Mouse (Mus musculus) gastrocnemius, adult 2 months (tissue): ENCODE measurements around the gene Sgsm2. TPM values are rescaled to one million over a fixed set of nuclear protein-coding genes. Genes with fewer than 3 reads are reported as not detected.
"Not testable (repeated sequence)": the region's sequence is repeated elsewhere in the genome, so short reads cannot be mapped to it uniquely, and the experiment has no call there.

Source experiments
- DNase-seq: peaks from one replicate; pipeline ENCODE4 v3.0.0; 2022
- H3K27ac ChIP-seq: fragments of 200-600 bp; 2 replicates; pipeline ENCODE4 v1.8.1; 2022; ENCODE audit warnings: mild to moderate bottlenecking
- H3K4me3 ChIP-seq: fragments of 200-600 bp; 2 replicates; pipeline ENCODE4 v1.8.1; 2022; ENCODE audit warnings: mild to moderate bottlenecking, moderate library complexity
- CTCF ChIP-seq: fragments of 200-600 bp; IDR thresholded peaks from 2 replicates; pipeline ENCODE4 v1.8.1; 2022; ENCODE audit warnings: antibody characterized with exemption, mild to moderate bottlenecking, moderate library complexity
- intact Hi-C: fragments of 180-260 bp; cut with DNase I; formaldehyde crosslinking; loops from one replicate; pipeline ENCODE4 v1.15.1; 2025
- microRNA-seq: library from miRNA; unstranded; fragments of <30 nt; microRNA quantifications from one replicate; pipeline ENCODE4 v1.2.0, GENCODE M21; 2021
- total RNA-seq, 2 experiments: library from RNA; stranded (reverse); gene quantifications; 2 replicates each; pipeline ENCODE4 v1.2.3; 2021

Sgsm2 gene
- total RNA-seq, 2 experiments from 2014 or later, result 2.1 TPM

DNA sequence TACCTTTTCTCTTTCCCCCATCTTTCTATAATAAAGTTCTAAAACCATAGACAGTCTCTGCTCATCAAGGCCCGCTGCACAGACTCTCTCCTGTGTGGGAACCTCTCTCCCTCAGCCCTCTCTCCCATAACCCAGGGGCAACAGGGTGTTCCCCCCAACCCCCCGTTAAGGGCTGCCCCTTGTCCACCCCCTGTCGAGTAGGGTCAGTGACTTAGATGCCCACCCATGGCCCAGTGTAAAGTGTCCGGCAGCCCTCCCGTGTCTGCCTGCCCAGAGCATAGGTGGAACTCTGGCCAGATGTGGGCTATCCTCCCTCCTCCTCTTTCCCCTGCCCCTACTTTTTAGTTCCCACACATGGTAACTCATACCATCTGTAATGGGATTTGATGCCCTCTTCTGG, 85.3 kb downstream of the Sgsm2 start:
- Histone ChIP-seq H3K27ac (no peak overlapping the region), H3K4me3 (no peak overlapping the region)
- intact Hi-C loops, result loop anchor here (5.0 kb wide), 1 partner anchor 36 kb away; no protein-coding TSS in a partner anchor
- no peak for TF ChIP-seq CTCF
- no peak for DNase-seq

DNA sequence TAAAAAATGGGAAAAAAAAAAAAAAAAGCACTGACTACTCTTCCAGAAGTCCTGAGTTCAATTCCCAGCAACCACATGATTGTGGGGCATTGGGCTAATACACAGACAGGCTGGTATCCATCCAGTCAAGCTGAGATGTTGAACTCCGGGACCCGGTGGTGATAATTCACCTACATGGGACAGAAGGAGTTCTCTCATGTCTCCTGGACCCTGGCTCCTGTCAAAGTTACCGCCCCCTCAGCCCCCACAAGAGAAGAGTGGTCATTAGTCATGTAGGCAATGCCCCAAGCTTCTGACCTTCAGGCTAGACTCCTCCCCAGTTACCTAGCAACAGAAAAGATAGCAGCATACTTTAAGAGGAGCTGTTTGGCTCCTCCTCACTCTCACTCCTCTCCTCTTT, 85.8 kb downstream of the Sgsm2 start:
- not testable (repeated sequence) for DNase-seq, H3K27ac ChIP-seq, H3K4me3 ChIP-seq
- intact Hi-C loops, result loop anchor here (5.0 kb wide), 1 partner anchor 36 kb away; no protein-coding TSS in a partner anchor

DNA sequence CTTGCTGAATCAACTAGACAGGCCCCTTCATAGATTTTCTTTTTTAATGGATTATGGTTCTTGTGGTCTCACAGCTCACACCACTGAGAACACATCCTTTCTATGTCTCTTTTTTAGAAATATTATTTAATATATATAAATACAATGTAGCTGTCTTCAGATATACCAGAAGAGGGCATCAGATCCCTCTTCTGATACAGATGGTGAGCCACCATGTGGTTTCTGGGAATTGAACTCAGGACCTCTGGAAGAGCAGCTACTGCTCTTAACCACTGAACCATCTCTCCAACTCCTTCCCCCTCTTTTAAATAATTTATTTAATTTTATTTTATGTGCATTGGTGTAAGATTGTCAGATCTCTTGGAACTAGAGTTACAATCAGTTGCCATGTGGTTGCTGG, 86.7 kb downstream of the Sgsm2 start:
- Histone ChIP-seq H3K4me3 (no peak overlapping the region), H3K27ac (no peak overlapping the region)

DNA sequence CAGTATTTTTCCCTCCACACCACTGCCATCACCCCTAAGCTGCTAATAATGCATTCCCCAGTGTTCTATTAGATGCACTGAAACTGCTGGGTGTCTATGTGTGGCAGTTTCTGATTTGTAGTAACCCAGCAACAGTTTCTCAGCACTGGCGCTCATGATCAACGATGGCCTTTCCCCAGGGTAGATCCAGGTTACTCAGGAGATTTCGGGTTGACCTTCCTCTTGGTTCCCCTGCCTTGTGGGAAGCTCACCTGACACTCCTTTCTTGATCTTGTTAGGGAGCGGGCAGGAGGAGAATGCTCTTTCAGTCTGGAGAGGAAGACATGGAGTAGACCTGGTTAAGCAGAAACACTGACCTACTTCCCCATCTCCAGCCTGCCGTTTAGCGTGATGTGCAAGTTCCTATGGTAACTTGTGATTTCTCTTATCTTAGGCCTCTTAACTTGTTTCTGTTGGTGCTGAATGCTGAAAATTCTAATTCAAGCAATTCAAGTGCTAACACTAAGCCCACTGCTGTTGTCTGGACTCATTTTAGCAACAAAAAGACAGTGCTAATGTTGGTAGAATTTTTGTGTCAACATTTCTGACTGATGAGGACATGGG, 88.5 kb downstream of the Sgsm2 start:
- no peak for DNase-seq
- TF ChIP-seq CTCF, result no peak
- intact Hi-C loops, result no loop called here
- Histone ChIP-seq H3K27ac (no peak overlapping the region), H3K4me3 (no peak overlapping the region)

More for the DNA sequence above, 86.7 kb downstream of the Sgsm2 start:
- intact Hi-C loops, result loop anchor here (5.0 kb wide), 1 partner anchor 37 kb away; no protein-coding TSS in a partner anchor
- DNase-seq, result no peak
- peak; percentile 30; the same call in 1 of the 2 replicates for TF ChIP-seq CTCF

DNA sequence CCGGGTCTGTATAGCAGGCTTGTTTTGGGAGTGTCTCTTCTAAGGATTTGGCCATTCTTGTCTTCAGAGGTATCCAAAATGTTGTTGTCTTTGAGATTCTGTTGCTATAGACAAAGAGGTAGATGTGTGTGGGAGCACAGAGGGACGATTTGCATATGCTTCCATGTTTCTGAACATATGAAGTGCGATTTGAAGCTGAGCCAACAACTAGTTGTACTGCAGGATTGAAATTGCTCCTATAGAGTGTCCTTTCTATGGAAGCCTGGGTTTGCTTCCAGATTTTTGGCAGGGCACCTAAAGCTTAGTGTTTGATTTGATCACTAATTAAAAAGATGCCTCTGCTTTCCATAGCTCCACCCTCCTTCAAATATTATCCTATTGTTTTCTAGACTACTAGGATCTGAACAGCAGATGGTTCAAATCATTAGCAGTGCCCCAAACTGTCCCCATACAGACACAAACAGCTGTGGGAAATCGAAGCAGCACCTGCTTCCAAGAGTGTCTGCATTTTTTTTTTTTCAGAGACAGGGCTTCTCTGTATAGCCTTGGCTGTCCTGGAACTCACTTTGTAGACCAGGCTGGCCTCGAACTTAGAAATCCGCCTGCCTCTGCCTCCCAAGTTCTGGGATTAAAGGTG, 89.5 kb downstream of the Sgsm2 start:
- no peak for TF ChIP-seq CTCF
- no peak overlapping the region for H3K27ac ChIP-seq
- no peak for DNase-seq
- intact Hi-C loops, result no loop called here
- H3K4me3 ChIP-seq, result no peak overlapping the region

DNA sequence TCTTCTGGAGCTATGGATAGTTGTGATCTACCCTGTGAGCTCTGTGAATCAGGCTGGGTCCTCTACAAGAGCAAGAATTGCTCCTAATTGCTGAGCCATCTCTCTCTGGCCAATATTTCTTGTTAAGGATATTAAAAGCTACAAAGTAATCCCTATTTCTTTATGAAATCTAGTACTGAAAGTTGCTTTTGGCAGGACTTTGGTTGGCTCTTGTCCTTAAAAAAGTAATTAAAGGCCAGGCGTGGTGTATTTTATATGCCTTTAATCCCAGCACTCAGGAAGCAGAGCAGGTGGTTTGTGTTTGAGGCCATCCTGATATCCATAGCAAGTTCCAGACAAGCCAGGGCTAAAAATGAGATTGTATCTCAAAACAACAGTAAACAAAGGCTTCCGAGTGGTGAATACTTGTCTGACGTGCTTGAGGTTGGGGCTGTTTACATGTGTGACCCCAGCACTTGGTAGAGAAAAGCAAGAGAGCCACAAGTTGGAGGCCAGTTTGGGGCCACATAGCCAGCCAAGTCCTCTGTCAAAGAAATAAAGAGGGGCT, 92.7 kb downstream of the Sgsm2 start:
- no peak overlapping the region for H3K4me3 ChIP-seq
- H3K27ac ChIP-seq, result no peak overlapping the region
- DNase-seq, result no peak
- no peak for TF ChIP-seq CTCF
- intact Hi-C loops, result no loop called here

DNA sequence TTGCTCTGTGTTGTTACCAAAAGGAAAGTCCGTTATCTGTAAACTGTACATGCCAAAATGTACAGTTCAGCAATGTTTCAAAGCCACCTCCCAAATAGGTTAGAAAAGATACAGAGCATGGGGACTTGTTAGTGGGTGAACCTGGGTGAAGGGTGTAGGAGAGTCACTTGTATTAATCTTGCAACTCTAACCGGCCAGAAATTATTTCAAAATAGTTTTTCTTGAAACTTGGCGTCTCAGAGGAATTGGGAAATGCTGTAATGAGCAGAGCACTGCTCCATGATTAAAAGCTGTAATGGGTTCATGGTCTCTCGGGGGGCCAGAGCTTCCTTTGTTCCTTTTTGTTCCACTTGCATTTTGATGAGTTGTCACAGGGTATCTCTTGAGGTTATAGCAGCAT, 96.2 kb downstream of the Sgsm2 start:
- intact Hi-C loops, result no loop called here
- H3K4me3 ChIP-seq, result no peak overlapping the region
- H3K27ac ChIP-seq, result no peak overlapping the region
- TF ChIP-seq CTCF, result no peak
- no peak for DNase-seq

Small RNA genes lying within 50 kb of the gene (microRNA-seq; reads per million reads assigned to microRNA genes)
- gene Mir6926, result not detected

Other genes with a start within 250 kb of the Sgsm2 start
- gene Cluh, start 247.6 kb downstream of the Sgsm2 start, total RNA-seq, result 100 to 1,000 TPM in 1 of 2 experiments, 10 to 100 TPM in 1; 84.7 to 110 TPM
- gene Pafah1b1, start 172.4 kb downstream of the Sgsm2 start, total RNA-seq, result 100 to 1,000 TPM; 127 to 141 TPM
- 10 to 100 TPM; 11.5 to 13.6 TPM for gene Mettl16, start 126.2 kb downstream of the Sgsm2 start, total RNA-seq
- 10 to 100 TPM in 1 of 2 experiments, 1 to 10 TPM in 1; 6.1 to 11.6 TPM for gene Mnt, start 66.1 kb downstream of the Sgsm2 start, total RNA-seq
- gene Tsr1, start 1.0 kb upstream of the Sgsm2 start, total RNA-seq, result 10 to 100 TPM; 24.7 to 28.9 TPM
- gene Smg6, start 28.8 kb upstream of the Sgsm2 start, total RNA-seq, result 10 to 100 TPM; 11.9 to 12.4 TPM
- 10 to 100 TPM; 18.9 to 26.7 TPM for gene Srr, start 28.9 kb upstream of the Sgsm2 start, total RNA-seq